Mouse (Mus musculus) heart, adult 10 weeks (tissue): ENCODE data around the gene Osbp2. TPM values are rescaled to one million over a fixed set of nuclear protein-coding genes. Genes with fewer than 3 reads are reported as not detected.

Experiments used
- polyA plus RNA-seq: library from polyadenylated mRNA; stranded (reverse); fragments of 350-450 nt; fragmentation: Illumina TruSeq; extraction: RNeasy Lipid Tissue Mini Kit (QIAGEN cat#74804); gene quantifications from one replicate; pipeline ENCODE4 v1.2.3, GENCODE M21; 2014; ENCODE audit warnings: low read depth, low replicate concordance

The Osbp2 gene
- polyA plus RNA-seq = 17.2 TPM

GRCm38 (mm10) chr11:3863454-3864112 lies at the start of gene Osbp2:
TSS of gene Osbp2 (minus strand) at chr11:3863903.

GRCm38 (mm10) chr11:3894406-3895281 lies 30.9 kb upstream of the Osbp2 start, which contains the start of the genes 4921536K21Rik and Dusp18:
TSS of gene 4921536K21Rik (minus strand) at chr11:3895098.
TSS of gene Dusp18 (plus strand) at chr11:3895240.

Other genes with a start within 250 kb of the Osbp2 start
- gene Morc2a, start 214.7 kb downstream of the Osbp2 start, polyA plus RNA-seq = 19.4 TPM
- gene 4921536K21Rik, start 31.2 kb upstream of the Osbp2 start, polyA plus RNA-seq = 0.45 TPM
- gene Dusp18, start 31.3 kb upstream of the Osbp2 start, polyA plus RNA-seq = 36.9 TPM
- gene Slc35e4, start 50.8 kb upstream of the Osbp2 start, polyA plus RNA-seq = 4.1 TPM
- 54.6 TPM for gene Tcn2, start 68.3 kb upstream of the Osbp2 start, polyA plus RNA-seq
- gene Pes1, start 100.1 kb upstream of the Osbp2 start, polyA plus RNA-seq = 24.7 TPM
- gene 4930556J24Rik, start 112.9 kb upstream of the Osbp2 start, polyA plus RNA-seq = not detected
- gene Gal3st1, start 119.7 kb upstream of the Osbp2 start, polyA plus RNA-seq = not detected
- gene Sec14l4, start 167.6 kb upstream of the Osbp2 start, polyA plus RNA-seq = 0.29 TPM
- not detected for gene Sec14l3, start 200.9 kb upstream of the Osbp2 start, polyA plus RNA-seq
- 152 TPM for gene Mtfp1, start 231.5 kb upstream of the Osbp2 start, polyA plus RNA-seq